Mouse (Mus musculus) layer of hippocampus, postnatal 25 days (tissue): ENCODE data around the gene Arid1b. TPM values are rescaled to one million over a fixed set of nuclear protein-coding genes. Genes with fewer than 3 reads are reported as not detected.

Experiments used
- DNase-seq, 2 experiments: peaks; one replicate each; pipeline ENCODE4 v3.0.0; 2022; ENCODE audit warnings: mixed read lengths in 2 of 2, low spot score in 1 of 2; ENCODE audit errors: extremely low spot score in 1 of 2
- total RNA-seq, 2 experiments: library from RNA; stranded (reverse); gene quantifications; 2 replicates each; pipeline ENCODE4 v1.2.3; 2021

Arid1b gene
- total RNA-seq, 2 experiments from 2014 or later, result 86.8 to 102 TPM

- no peak for DNase-seq
These were observed 401.5 kb downstream of the Arid1b start for GRCm38 (mm10) chr17:5395454-5396205.

DNA sequence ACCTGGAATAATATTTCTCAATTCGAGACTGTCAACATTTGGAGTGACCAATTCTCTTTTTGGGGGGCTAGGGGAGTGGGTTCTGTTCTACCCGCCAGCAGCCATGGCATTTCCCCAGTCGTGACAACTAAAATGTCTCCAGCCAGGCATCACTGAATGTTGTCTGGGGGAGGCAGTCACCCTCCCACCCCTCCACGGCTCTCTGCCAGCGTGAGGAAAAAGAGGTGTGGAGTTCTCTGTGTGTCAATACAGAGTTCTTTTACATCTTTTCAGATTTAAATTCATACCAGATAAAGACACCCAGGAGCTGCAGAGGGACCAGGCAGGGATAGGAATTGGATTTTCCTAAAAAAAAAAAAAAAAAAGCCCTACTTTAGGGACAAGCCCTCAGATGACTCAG, 402.1 kb downstream of the Arid1b start:
- no peak for DNase-seq
